Mouse (Mus musculus) E14TG2a.4 (cell line): ENCODE data around the gene Arntl.

Experiments
- H3K27me3 ChIP-seq: 2 replicates; pipeline ENCODE4 v1.6.1; 2014; ENCODE audit warnings: low read length, control low read depth; ENCODE audit not compliant: insufficient read depth
- H3K36me3 ChIP-seq: 2 replicates; pipeline ENCODE4 v1.6.1; 2014; ENCODE audit warnings: low read length, control low read depth; ENCODE audit not compliant: insufficient read depth
- H3K4me1 ChIP-seq: replicated peaks from 2 replicates; pipeline ENCODE4 v1.6.1; 2014; ENCODE audit warnings: low read depth, low read length, control low read depth
- H3K4me3 ChIP-seq: replicated peaks from 2 replicates; pipeline ENCODE4 v1.5.1; 2014; ENCODE audit warnings: mild to moderate bottlenecking, low read length
- H3K9me3 ChIP-seq: 2 replicates; pipeline ENCODE4 v1.6.1; 2014; ENCODE audit warnings: low read length, control low read depth
- CTCF ChIP-seq: conservative IDR thresholded peaks from 2 replicates; pipeline ENCODE4 v1.5.1; 2014; ENCODE audit warnings: low read length
- NANOG ChIP-seq: IDR thresholded peaks from 2 replicates; pipeline ENCODE4 v1.6.1; 2014; ENCODE audit warnings: borderline replicate concordance, low read length, mixed read lengths
- POU5F1 ChIP-seq: IDR thresholded peaks from 2 replicates; pipeline ENCODE4 v1.6.1; 2014; ENCODE audit warnings: low read length, borderline replicate concordance

Arntl gene

GRCm38 (mm10) chr7:113206644-113207470 lies at the start of gene Arntl:
Gene Arntl (plus strand): TSS chr7:113207465.
- Histone ChIP-seq H3K4me1 (peaks cover 16% of the 10 kb centered on the region), H3K9me3 (no peaks in the 10 kb centered on the region), H3K36me3 (no peaks in the 10 kb centered on the region), H3K4me3 (peak within 1 kb of the TSS; percentile 96), H3K27me3 (peaks cover 79% of the 10 kb centered on the region)
- TF ChIP-seq POU5F1 (no peak), CTCF (no peak), NANOG (no peak)

- no peaks in the 10 kb centered on the region for H3K36me3 ChIP-seq
- H3K27me3 ChIP-seq = no peaks in the 10 kb centered on the region
- H3K4me1 ChIP-seq = peaks cover 13% of the 10 kb centered on the region
- no peak overlapping the region for H3K4me3 ChIP-seq
- H3K9me3 ChIP-seq = no peaks in the 10 kb centered on the region
- no peak for TF ChIP-seq NANOG
- TF ChIP-seq CTCF = no peak
- TF ChIP-seq POU5F1 = no peak
Measured at GRCm38 (mm10) chr7:113161077-113161698, 46.1 kb upstream of the Arntl start.

- peaks cover 5% of the 10 kb centered on the region; the same call in 1 of the 2 replicates for H3K4me1 ChIP-seq
- no peak overlapping the region for H3K4me3 ChIP-seq
- H3K9me3 ChIP-seq = no peaks in the 10 kb centered on the region
- no peak for TF ChIP-seq NANOG
- no peak for TF ChIP-seq CTCF
- TF ChIP-seq POU5F1 = no peak
- no peaks in the 10 kb centered on the region for H3K36me3 ChIP-seq
- no peaks in the 10 kb centered on the region for H3K27me3 ChIP-seq
Measured at GRCm38 (mm10) chr7:113164719-113165118, 42.5 kb upstream of the Arntl start.

- no peak overlapping the region for H3K4me3 ChIP-seq
- peaks cover 13% of the 10 kb centered on the region for H3K4me1 ChIP-seq
- TF ChIP-seq CTCF (peak; percentile 66), NANOG (no peak), POU5F1 (no peak)
- no peaks in the 10 kb centered on the region for H3K27me3 ChIP-seq
- H3K36me3 ChIP-seq = no peaks in the 10 kb centered on the region
- no peaks in the 10 kb centered on the region for H3K9me3 ChIP-seq
Measured at GRCm38 (mm10) chr7:113167092-113167491, 40.2 kb upstream of the Arntl start.

GRCm38 (mm10) chr7:113168609-113169008 lies 38.7 kb upstream of the Arntl start:
- TF ChIP-seq POU5F1 (no peak), NANOG (no peak), CTCF (no peak)
- Histone ChIP-seq H3K9me3 (no peaks in the 10 kb centered on the region), H3K36me3 (no peaks in the 10 kb centered on the region), H3K4me3 (no peak overlapping the region), H3K27me3 (no peaks in the 10 kb centered on the region), H3K4me1 (peaks cover 26% of the 10 kb centered on the region)

DNA sequence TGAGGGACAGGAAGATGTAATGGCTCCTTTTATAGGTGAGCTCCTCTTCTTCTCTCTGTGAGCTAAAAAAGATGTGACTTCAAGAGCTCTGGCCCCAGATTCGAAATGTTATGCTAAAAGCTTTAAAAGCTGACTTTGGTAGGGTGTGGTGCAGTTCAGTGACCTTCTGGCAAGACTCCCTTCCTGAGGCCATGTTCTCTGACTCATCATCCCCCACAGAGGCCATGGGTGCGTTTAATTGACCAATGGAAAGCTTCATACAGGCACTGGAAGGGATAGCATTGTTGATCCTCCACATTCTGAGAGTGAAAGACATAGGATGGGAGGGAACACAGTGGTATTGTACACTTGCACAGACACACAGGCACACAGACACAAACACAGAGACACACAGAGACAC lies 34.8 kb upstream of the Arntl start:
- H3K9me3 ChIP-seq = no peaks in the 10 kb centered on the region
- H3K4me1 ChIP-seq = peaks cover 23% of the 10 kb centered on the region
- H3K4me3 ChIP-seq = no peak overlapping the region
- TF ChIP-seq POU5F1 (no peak), CTCF (no peak), NANOG (no peak)
- no peaks in the 10 kb centered on the region for H3K36me3 ChIP-seq
- no peaks in the 10 kb centered on the region for H3K27me3 ChIP-seq

DNA sequence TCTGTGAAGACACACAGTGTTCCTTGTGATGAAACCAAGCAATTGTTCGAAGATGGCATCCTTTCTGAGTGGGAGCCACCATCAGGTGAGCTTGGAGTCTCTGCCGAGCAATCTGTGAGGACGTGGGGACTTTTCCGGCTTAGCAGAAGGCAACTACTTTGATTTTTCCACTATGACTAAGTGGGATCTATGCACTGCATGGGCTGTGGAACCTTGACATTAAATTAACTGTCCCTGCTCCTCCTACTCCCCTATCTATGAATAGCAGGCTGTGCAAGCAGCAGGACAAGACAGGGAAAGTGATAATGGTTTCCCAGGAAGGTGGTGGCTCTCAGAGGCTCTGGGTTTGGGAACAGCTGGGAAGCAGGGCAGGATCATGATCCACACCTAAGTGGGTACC lies 31.8 kb upstream of the Arntl start:
- Histone ChIP-seq H3K4me1 (peaks cover 27% of the 10 kb centered on the region), H3K27me3 (no peaks in the 10 kb centered on the region), H3K4me3 (no peak overlapping the region), H3K9me3 (no peaks in the 10 kb centered on the region), H3K36me3 (no peaks in the 10 kb centered on the region)
- TF ChIP-seq CTCF (no peak), NANOG (no peak), POU5F1 (no peak)

DNA sequence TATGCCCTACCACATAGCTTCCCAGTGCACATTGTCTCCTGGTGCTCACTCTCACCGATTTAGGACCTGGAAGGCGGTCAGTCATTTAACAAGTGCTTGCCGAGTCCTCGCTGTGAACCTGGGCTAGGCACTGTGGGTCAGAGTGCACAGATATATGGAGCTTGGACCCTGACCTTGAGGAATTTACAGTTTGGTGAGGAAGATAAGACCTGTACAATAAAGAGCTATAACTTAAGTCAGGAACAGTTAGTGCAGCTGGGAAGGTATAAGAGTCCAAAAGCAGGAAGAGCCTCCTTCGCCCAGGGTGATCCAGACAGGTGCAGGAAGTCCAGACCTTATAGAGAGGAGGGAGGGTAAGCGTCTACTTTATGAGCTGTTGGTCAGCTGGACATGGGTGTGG lies 29.2 kb upstream of the Arntl start:
- peaks cover 11% of the 10 kb centered on the region for H3K9me3 ChIP-seq
- no peaks in the 10 kb centered on the region for H3K36me3 ChIP-seq
- TF ChIP-seq POU5F1 (no peak), CTCF (no peak), NANOG (no peak)
- no peaks in the 10 kb centered on the region for H3K27me3 ChIP-seq
- H3K4me1 ChIP-seq = peaks cover 26% of the 10 kb centered on the region
- H3K4me3 ChIP-seq = no peak overlapping the region
